Mouse (Mus musculus) kidney, adult 2 months (tissue): ENCODE measurements around the gene Topbp1.

Experiments
- CTCF ChIP-seq: fragments of 200-500 bp; conservative IDR thresholded peaks from 2 replicates; pipeline ENCODE4 v1.5.1; 2011; ENCODE audit warnings: low read depth, mild to moderate bottlenecking, control low read depth, low read length, moderate library complexity, mixed read lengths; ENCODE audit not compliant: insufficient read depth, insufficient read length
- POLR2A ChIP-seq: fragments of 200-500 bp; IDR thresholded peaks from one replicate; pipeline ENCODE4 v1.6.1; 2011; ENCODE audit warnings: low read depth, low read length, control low read depth

DNA sequence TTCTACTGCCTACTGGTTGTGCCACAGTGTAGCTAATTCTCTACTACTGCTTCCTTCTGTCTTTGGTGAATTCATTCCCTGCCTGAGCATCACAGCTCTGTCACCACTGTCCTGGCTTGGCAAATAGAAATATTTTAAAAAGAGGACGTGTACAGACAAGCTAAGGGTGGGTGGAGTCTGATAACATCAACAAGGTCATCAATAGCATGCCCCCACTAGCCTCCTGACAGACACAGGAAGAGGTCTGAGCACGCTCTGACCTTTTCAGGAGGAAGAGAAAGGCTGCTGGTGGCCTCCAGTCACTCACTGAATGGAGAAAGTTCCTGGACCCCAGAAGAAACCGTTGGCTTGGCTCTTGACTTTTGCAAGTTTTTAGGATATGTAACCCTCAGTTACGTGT, 18.6 kb upstream of the Topbp1 start:
- TF ChIP-seq CTCF (no peak), POLR2A (no peak)
